Mouse (Mus musculus): ENCODE data around the gene Tpst1.

Gene Tpst1

GRCm38 (mm10) chr5:130097837-130098236 lies 24.7 kb downstream of the Tpst1 start:
- DNase-seq = no peak

DNA sequence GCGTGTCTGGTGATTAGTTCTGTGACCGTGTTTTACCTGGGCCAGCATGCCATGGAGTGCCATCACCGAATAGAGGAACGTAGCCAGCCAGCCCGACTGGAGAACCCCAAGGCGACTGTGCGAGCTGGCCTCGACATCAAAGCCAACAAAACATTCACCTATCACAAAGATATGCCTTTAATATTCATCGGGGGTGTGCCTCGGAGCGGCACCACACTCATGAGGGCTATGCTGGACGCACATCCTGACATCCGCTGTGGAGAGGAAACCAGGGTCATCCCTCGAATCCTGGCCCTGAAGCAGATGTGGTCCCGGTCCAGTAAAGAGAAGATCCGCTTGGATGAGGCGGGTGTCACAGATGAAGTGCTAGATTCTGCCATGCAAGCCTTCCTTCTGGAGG lies 28.6 kb downstream of the Tpst1 start:
- no peak for DNase-seq

GRCm38 (mm10) chr5:130109348-130109747 lies 36.2 kb downstream of the Tpst1 start:
- no peak for DNase-seq

DNA sequence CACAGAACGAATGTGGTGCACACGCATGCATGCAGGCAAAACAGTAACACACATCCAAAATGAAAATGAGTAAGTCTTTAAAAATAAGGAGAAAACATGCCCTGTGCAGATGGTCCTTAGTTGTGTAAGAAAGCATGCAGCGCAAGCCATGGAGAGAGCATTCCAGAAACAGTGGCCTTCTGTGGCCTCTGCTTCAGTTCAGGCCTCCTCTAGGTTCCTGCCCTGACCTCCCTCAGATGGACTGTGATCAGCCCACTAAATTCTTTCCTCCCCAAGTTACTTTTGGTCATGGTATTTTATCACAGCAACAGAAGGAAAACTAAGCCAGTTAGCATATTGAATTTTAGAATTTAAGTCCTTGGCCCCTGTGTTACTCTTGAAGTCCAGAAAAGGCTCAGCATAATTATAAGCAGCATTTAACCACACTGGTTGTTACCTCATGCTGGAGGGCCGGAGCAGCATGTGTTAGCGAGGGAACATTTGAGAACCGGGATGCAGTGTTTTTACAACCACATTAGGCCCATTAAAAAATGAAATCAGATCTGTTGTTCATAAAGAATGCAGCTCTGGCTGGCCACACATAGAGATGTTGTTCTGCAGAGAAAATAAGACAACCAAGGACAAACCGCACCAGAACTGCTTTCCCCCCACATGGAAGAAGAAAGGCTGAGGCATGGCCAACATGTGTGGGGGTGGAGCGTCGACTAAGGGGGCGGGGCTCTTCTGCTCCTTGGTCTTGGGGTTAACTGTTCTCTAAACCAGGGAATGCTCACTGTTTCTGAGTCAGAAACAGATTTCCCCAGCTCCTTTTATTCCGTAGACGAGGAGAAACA lies 37.7 kb downstream of the Tpst1 start:
- no peak for DNase-seq

GRCm38 (mm10) chr5:130112653-130113052 lies 39.5 kb downstream of the Tpst1 start:
- DNase-seq = no peak

- no peak for DNase-seq
Observed at GRCm38 (mm10) chr5:130116116-130116515, 43.0 kb downstream of the Tpst1 start.

GRCm38 (mm10) chr5:130116857-130117256 lies 43.7 kb downstream of the Tpst1 start:
- no peak for DNase-seq

DNA sequence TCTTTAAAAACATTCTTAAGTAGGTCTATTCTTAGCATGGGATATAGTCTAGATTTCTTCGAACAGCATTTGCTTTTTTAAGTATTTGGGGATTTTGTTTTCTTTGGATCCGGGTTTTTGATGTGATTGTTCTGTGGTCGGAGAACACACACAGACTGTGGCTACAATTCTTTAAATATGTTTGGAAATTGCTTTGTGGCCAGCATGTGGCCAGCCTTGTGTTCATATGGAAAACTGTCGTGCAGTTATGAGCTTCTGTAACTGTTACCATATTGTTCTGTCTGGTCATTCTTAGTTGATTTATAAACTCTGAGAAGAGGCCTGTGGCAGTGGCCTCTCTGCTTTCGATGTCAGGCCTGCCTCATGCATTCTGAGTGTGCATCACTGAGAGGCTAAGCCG lies 44.8 kb downstream of the Tpst1 start:
- no peak for DNase-seq

DNA sequence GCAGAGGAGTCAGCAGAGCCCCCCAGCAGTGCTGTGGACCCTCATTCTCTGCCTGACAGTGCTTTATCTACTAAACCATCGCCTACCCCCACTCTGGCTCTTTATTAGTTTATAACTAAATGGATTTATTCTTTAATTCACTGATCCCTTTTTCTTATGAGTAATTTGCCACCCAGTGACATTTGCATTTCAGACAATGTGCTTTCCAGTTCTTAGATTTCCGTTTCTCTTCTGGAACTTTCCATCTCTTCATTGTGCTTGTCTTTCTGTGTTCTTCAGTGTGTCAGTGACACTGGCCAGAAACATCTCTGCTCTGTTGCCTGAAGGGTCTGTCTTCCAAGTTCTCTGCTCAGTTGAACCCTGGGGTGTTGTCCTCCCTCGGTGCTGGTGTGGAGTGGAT lies 46.1 kb downstream of the Tpst1 start:
- no peak for DNase-seq

DNA sequence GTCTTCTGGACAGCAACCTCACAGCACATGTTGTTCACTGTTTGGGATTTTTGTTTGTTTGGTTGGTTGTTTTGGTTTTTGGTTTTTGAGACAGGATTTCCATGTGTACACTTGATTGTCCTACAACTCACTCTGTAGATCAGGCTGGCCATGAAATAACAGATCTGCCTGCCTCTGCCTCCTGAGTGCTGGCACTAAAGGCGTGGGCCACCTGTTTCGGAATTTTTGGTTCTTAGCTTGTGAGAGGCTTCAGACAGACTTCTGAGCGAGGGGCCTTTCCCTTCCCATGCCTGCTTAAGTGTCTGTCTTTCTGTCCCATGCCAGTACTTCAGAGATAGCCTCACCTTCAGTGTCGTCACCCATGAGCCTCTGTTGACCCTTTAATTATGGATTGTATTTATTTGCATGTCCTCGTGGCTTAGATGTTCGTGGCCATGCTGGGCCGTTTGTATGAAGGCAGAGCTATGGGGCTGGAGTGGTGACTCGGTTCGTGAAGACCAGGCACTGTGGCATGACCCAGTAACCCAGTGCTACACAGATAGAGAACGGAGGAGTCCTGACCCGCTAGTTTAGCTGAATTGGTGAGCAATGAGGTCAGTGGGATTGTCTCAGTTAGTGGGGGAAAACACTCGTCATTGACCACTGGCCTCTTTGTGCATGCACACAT lies 47.1 kb downstream of the Tpst1 start:
- no peak for DNase-seq

DNA sequence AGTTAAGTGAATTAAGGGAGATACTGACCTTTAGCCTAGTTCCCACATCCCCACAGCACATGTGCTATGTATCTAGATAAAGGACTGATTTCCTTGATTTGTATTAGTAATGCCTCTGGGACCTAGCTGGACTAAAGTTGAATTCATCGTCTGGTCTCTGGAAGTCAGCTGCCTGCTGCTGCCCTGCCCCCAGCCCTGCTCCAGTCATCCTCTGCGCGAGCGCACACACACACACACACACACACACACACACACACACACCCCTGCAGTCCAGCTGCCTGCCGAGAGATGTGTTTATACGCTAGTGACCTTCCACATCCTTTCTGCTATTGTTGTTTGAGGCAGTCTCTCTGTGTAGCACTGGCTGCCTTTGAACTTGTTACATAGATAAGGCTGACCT lies 47.8 kb downstream of the Tpst1 start:
- no peak for DNase-seq

- no peak for DNase-seq
Observed at GRCm38 (mm10) chr5:130122355-130122754, 49.2 kb downstream of the Tpst1 start.

DNA sequence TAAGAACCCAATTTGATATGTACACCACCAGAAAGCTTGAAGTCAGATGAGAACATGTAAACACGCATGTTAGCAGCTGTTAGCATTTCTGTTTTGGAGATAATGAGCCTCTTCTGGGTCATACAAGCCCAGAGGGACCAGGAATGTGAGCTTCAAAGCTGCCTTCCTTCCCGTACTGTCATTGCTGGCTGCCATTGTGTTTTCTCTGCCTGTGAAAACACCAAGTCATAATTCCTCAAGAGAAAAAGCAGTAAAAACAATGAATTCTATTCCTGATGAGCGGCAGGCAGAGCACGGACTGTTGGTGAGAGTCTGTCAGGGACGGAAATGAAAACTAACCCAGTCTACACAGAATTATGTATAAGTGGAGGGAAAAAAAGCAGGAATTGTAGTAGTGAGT lies 51.1 kb downstream of the Tpst1 start:
- no peak for DNase-seq

DNA sequence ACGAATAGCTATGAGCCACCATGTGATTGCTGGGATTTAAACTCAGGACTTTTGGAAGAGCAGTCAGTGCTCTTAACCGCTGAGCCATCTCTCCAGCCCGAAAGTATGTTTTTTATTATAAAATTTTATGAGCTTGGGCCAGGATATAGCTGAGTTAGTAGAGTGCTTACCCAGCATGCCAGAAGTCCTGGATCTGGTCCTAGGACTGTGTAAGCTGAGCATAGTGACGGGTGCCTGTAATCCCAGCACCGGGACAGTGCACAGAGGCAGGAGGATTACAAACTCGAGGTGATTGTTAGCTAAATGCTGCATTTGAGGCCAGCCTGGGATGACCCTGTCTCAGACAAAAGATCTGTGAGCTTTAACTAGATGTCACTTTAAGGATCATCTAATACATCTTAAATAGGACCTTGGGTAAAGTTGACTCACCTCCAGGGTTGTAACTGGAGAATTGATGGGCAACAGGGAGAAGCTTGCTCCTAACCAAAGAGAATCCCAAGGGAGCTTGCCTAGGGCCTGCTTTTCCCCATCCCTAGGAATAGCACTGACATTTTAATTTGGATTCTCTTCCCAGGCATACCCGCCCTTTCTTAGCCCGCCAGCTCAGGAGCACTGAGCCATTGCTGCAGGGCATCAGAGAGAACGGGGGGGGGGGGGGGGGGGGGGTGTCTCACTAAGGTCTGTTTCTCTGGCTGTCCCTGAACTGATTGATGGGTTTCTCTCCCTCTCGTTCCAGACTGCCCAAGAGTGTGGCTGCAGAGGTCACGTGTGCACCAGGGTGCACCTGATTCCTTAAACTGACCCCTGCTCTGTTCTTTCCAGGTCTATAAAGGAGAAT lies 55.8 kb downstream of the Tpst1 start:
- DNase-seq = no peak

GRCm38 (mm10) chr5:130129524-130129793 lies 56.3 kb downstream of the Tpst1 start:
- no peak for DNase-seq

DNA sequence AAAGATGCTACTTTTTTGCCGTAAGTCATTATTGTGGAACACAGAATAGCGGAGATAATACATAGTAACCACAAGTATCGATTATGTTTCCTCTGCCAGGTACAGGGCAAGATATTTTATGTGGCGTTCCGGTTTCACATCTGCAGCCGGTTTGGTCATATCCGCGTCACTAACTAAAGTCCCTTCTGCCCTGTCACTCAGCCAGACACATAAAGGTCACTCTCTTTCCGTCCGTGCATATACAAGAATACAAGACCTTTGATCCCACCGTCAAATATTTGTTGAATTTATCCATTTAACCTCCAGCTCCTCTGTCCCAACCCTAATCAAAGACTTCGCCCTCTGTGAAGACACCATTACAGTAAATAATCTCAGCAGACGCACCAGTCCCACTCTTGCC lies 63.5 kb downstream of the Tpst1 start:
- no peak for DNase-seq

DNA sequence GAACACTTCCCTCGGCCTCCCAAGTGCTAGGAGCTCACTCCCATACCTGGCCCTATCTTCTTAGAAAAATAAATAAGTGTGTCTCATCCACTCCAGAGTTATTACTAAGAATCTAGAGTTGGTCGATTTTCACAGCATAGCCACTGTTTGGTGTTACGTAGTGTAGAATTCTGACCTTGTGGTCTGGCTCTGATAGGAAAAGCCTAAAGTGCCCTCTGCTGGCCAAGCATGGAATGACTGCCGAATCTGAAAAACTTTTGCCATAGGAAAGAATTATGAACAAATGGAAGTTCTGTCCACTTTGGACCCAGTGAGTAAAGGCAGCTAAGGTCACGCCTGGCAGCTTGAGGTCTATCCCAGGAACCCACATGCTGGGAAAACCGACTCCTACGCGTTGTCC lies 66.3 kb downstream of the Tpst1 start:
- DNase-seq = peak; percentile 88

- DNase-seq = no peak
Observed at GRCm38 (mm10) chr5:130141138-130141537, 68.0 kb downstream of the Tpst1 start.

- no peak for DNase-seq
Observed at GRCm38 (mm10) chr5:130142041-130142440, 68.9 kb downstream of the Tpst1 start.

GRCm38 (mm10) chr5:130143101-130143500 lies 70.0 kb downstream of the Tpst1 start:
- peak; percentile 47 for DNase-seq

DNA sequence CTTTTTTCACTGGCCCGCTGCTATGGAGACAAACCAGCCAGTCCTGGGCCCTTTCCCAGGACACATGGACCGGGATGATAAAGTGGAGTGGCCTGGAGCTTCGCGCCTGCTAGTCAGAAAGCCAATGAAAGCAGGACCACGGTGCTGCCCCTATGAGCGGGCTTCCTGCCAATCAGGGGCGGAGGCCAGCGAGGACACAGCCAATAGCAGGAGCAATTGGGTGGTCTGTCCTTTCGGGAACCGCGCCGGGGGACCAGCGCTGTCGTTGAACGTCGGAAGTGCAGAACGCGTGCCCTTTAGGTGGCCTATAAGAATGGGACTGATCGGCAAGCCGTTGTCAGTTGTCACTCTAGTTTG lies 70.8 kb downstream of the Tpst1 start:
- DNase-seq = no peak

DNA sequence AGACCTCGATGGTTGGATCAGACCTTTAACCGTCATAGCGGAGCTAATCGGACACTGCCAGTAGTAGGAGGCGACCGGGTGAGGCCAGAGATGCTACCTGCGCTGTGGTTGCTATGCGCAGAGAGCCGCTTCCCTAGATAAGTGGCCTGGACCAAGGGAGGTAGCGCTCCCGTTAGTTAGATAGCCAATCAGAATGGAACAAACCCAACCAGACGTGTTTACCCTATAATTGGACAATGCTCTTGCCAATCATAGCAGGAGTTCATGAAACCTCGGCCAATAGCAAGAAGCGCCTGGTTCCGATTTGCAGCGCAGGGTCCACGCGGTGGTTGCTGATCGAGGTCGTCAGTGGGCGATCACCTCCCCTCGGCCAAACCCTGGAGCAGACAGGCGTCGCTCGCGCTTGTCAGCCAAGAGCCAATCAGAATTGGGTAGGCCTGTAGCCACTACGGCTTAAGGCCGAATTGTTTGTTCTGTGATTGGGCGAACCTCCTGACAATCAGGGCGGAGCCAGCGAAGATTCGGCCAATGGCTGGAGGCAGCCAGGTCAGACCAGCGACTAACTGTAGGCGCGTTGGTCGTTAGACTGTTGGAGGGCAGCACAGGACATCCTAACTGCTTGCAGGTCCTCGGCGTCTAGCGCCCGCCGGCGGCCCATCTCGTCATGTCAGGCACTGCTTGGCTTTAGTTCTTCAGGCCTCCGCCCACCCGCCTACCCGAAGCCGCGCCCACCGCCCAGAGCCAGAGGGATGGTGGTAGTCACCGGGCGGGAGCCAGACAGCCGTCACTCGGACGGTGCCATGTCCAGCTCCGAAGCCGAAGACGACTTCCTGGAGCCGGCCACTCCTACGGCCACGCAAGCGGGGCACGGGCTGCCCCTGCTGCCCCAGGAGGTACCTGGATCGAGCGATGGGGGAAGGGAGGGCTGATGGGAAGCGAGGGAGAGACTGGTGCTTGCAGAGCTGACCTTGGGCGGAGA lies 71.5 kb downstream of the Tpst1 start, which contains the start of gene Kctd7:
Gene Kctd7 (plus strand): TSS at position 528 of the 979 bp plus-strand sequence.
- peak; percentile 99 for DNase-seq

DNA sequence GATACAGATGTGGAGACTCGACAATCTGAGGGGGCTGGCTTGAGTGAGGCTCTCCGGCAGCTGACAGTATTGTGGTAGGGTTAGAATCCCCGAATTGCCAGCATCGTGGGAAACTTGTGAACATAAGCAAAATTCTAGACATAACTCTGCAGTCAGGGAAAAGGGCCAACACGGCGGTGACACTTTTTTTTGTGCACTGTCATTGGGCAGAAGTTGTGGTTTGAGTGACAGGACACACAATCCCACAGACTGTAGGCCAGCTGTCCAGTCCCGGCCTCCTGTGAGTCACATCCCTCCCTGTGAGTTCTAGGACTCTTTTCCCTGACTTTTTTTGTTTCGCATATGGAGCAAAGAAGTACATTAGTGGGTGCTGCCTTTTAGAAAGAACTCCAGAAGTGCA lies 72.8 kb downstream of the Tpst1 start:
- no peak for DNase-seq
